Mouse (Mus musculus) C2C12 (cell line): Measurements from ENCODE around the gene Mprip. TPM values are rescaled to one million over a fixed set of nuclear protein-coding genes. Genes with fewer than 3 reads are reported as not detected.
A peak's percentile ranks its signal among the peaks of the same experiment; 100 is the strongest.
"Not testable (repeated sequence)": the region's sequence is repeated elsewhere in the genome, so short reads cannot be mapped to it uniquely, and the experiment has no call there.

Experiments
- H3K27me3 ChIP-seq: one replicate; pipeline ENCODE4 v1.6.1; 2011; ENCODE audit not compliant: control insufficient read depth, insufficient read depth, insufficient read length
- H3K36me3 ChIP-seq: one replicate; pipeline ENCODE4 v1.6.1; 2011; ENCODE audit not compliant: control insufficient read depth, insufficient read depth
- H3K4me3 ChIP-seq: one replicate; pipeline ENCODE4 v1.5.1; 2011; ENCODE audit warnings: mild to moderate bottlenecking, control low read depth; ENCODE audit not compliant: poor library complexity, insufficient read depth, severe bottlenecking
- H3K79me2 ChIP-seq: one replicate; pipeline ENCODE4 v1.6.1; 2011; ENCODE audit not compliant: control insufficient read depth, insufficient read depth
- H3K79me3 ChIP-seq: one replicate; pipeline ENCODE4 v1.6.1; 2011; ENCODE audit warnings: low read depth, control low read depth
- H3ac ChIP-seq: one replicate; pipeline ENCODE3; 2011; ENCODE audit warnings: low read depth; ENCODE audit not compliant: control insufficient read depth, insufficient read length
- CEBPB ChIP-seq: IDR thresholded peaks from one replicate; pipeline ENCODE4 v1.6.1; 2011; ENCODE audit warnings: low read depth, mild to moderate bottlenecking, control low read depth, moderate library complexity
- CTCF ChIP-seq: IDR thresholded peaks from one replicate; pipeline ENCODE4 v1.5.1; 2011; ENCODE audit not compliant: control insufficient read depth, insufficient read depth, insufficient read length
- FOSL1 ChIP-seq: IDR thresholded peaks from one replicate; pipeline ENCODE4 v1.8.0; 2011; ENCODE audit warnings: mild to moderate bottlenecking, low read length; ENCODE audit not compliant: poor library complexity, insufficient read depth, severe bottlenecking
- MAX ChIP-seq: IDR thresholded peaks from one replicate; pipeline ENCODE4 v1.6.1; 2011; ENCODE audit warnings: mild to moderate bottlenecking, control low read depth
- MYOD1 ChIP-seq: IDR thresholded peaks from one replicate; pipeline ENCODE4 v1.6.1; 2011; ENCODE audit warnings: low read depth; ENCODE audit not compliant: control insufficient read depth, insufficient read length
- MYOG ChIP-seq: IDR thresholded peaks from one replicate; pipeline ENCODE4 v1.6.1; 2011; ENCODE audit not compliant: control insufficient read depth, insufficient read length; ENCODE audit errors: extremely low read depth
- USF1 ChIP-seq: IDR thresholded peaks from one replicate; pipeline ENCODE4 v1.6.1; 2011; ENCODE audit warnings: low read depth, mild to moderate bottlenecking, control low read depth, moderate library complexity
- long read RNA-seq, 2 experiments: library from polyadenylated mRNA; unstranded; transcript quantifications; one replicate each; pipeline ENCODE4 v2.0.0; 2019 to 2020
- polyA plus RNA-seq: library from polyadenylated mRNA; unstranded; fragments of >200 nt; fragmentation: generic; extraction: Trizol; gene quantifications from one replicate; pipeline ENCODE4 v1.2.1, GENCODE M21; 2012; ENCODE audit warnings: missing spikeins

The Mprip gene
- polyA plus RNA-seq = 257 TPM
- long read RNA-seq, experiment 1, full-length matches to known transcripts = 9 of 65 reads
- long read RNA-seq, experiment 1, partial matches to known transcripts = 51 of 65 reads
- long read RNA-seq, experiment 1, other reads (novel, unspliced or antisense) = 5 of 65 reads
- long read RNA-seq, experiment 2, full-length matches to known transcripts = 243 of 431 reads
- long read RNA-seq, experiment 2, partial matches to known transcripts = 117 of 431 reads
- long read RNA-seq, experiment 2, other reads (novel, unspliced or antisense) = 71 of 431 reads

- TF ChIP-seq MYOD1 = no peak
- no peak for TF ChIP-seq MYOG
- TF ChIP-seq MAX = no peak
- TF ChIP-seq CTCF = no peak
- no peak for TF ChIP-seq FOSL1
- no peak for TF ChIP-seq USF1
- no peak for TF ChIP-seq CEBPB
- H3K79me2 ChIP-seq = peaks cover 43% of the 10 kb centered on the region
- peaks cover 33% of the 10 kb centered on the region for H3K79me3 ChIP-seq
- no peaks in the 10 kb centered on the region for H3K27me3 ChIP-seq
- peaks cover 4% of the 10 kb centered on the region for H3K36me3 ChIP-seq
- peak within 1 kb of the TSS; percentile 91 for H3K4me3 ChIP-seq
- peak within 1 kb of the TSS; percentile 69 for H3ac ChIP-seq
These were observed at the start of gene Mprip for GRCm38 (mm10) chr11:59661005-59661404. Mprip (plus strand) TSS chr11:59661305.

GRCm38 (mm10) chr11:59611646-59612045 lies 49.5 kb upstream of the Mprip start:
- H3ac ChIP-seq = no peak overlapping the region
- H3K4me3 ChIP-seq = no peak overlapping the region
- peak; percentile 52 for TF ChIP-seq CEBPB
- TF ChIP-seq FOSL1 = no peak
- no peaks in the 10 kb centered on the region for H3K79me3 ChIP-seq
- H3K36me3 ChIP-seq = no peaks in the 10 kb centered on the region
- no peaks in the 10 kb centered on the region for H3K79me2 ChIP-seq
- H3K27me3 ChIP-seq = no peaks in the 10 kb centered on the region

- TF ChIP-seq CTCF (no peak), MYOD1 (no peak), CEBPB (no peak), FOSL1 (no peak), USF1 (no peak), MYOG (no peak), MAX (no peak)
- Histone ChIP-seq H3ac (no peak overlapping the region), H3K27me3 (no peaks in the 10 kb centered on the region)
These were observed 47.0 kb upstream of the Mprip start for GRCm38 (mm10) chr11:59614120-59614519.

DNA sequence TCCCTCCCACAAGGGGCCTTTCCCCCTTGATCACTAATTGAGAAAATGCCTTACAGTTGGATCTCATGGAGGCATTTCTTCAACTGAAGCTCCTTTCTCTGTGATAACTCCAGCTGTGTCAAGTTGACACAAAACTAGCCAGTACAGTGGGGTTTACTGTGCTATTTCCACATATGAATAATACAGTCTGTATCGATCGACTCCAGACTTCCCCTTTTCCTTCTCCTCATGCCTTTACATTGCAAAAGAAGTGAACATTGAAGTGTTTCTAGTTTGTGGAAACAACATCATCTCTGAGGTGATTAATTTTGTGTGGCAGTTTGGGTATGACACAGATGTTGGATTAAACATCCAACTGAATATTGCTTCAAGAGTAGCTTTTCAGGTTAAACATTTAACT lies 44.1 kb upstream of the Mprip start:
- H3ac ChIP-seq, H3K79me3 ChIP-seq, H3K79me2 ChIP-seq, H3K4me3 ChIP-seq, H3K36me3 ChIP-seq, H3K27me3 ChIP-seq: not testable (repeated sequence)

More at GRCm38 (mm10) chr11:59614120-59614519, 47.0 kb upstream of the Mprip start:
- Histone ChIP-seq H3K36me3 (no peaks in the 10 kb centered on the region), H3K79me2 (no peaks in the 10 kb centered on the region), H3K79me3 (no peaks in the 10 kb centered on the region), H3K4me3 (no peak overlapping the region)

DNA sequence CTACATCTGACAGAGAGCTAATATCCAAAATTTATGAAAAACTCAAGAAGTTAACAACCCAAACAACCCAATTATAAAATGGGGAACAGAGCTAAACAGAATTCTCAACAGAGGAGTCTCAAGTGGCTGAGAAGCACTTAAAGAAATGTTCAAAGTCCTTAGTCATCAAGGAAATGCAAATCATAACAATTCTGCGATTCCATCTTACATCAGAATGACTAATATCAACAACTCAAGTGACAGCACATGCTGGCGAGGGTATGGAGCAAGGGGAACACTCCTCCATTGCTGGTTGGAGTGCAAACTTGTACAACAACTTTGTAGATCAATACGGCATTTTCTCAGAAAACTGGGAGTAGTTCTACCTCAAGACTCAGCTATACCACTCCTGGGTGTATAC lies 38.9 kb upstream of the Mprip start:
- Histone ChIP-seq H3K36me3 (no peaks in the 10 kb centered on the region), H3K27me3 (no peaks in the 10 kb centered on the region), H3K79me3 (no peaks in the 10 kb centered on the region), H3K79me2 (no peaks in the 10 kb centered on the region), H3K4me3 (no peak overlapping the region), H3ac (no peak overlapping the region)
- peak; percentile 52 for TF ChIP-seq MAX
- TF ChIP-seq MYOD1 = no peak

DNA sequence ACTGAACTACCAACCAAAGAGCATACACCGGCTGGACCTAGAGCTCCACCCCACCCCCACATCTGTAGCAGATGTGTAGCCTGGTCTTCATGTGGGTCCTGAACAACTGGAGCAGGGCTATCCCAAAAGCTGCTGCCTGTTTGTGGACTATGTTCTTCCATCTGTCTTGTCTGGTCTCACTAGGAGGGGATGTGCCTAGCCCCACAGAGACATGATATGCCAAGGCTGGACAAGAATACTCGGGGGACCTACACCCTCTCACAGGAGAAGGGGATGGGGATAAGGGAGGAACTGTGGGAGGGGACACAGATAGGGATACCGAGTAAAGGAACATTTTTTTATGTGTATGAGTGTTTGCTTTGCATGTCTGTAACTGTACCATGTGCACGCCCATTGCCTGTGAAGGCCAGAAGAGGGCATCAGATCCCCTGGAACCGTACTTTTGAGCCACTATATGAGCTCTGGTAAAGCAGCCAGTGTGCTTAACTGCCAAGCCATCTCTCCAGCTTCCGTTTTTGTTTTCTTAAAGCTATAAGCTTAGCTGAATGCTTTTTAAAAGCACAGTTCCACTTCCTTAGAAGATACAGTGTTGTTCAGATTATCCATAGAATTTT lies 37.0 kb upstream of the Mprip start:
- Histone ChIP-seq H3K36me3 (no peaks in the 10 kb centered on the region), H3K79me3 (no peaks in the 10 kb centered on the region), H3K4me3 (no peak overlapping the region), H3ac (no peak overlapping the region), H3K79me2 (no peaks in the 10 kb centered on the region), H3K27me3 (no peaks in the 10 kb centered on the region)
- no peak for TF ChIP-seq CEBPB
- TF ChIP-seq CTCF = no peak
- TF ChIP-seq USF1 = no peak
- TF ChIP-seq FOSL1 = no peak
- TF ChIP-seq MAX = no peak
- TF ChIP-seq MYOD1 = no peak
